Mouse (Mus musculus): ENCODE measurements at regions not wholly inside any gene's neighbourhood (a gene's known extent, or its start where the extent isn't known, plus 50 kb on each side); places are given as distances from the start of the nearest gene placed in this dataset.

DNA sequence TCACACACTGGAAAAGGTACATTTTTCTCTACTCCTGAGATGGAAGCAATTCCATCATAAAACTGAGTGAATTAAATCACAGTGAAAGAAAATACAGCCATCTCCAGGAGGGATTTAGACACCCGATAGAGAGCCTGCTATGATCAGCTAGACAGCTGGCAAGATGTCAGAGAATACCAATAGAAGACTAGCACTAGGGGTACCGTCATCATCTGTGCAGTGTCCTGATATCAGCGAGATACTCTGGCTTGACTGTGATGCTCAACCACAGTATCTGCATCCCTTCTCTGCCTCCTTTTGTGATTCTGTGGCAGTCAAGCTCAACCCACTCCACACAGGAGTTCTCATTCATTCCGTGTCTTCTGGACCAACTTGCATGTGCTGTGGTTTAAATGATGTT lies 87.4 kb downstream of the Rbm43 start:
- H3K4me1 ChIP-seq (ENCODE audit: control insufficient read depth in 1 of 2, insufficient read depth in 2 of 2, low read length in 2 of 2) = no peaks in the 10 kb centered on the region
- no peak for DNase-seq (ENCODE audit: low read depth, low spot score)
- no peaks in the 10 kb centered on the region for H3K27me3 ChIP-seq (ENCODE audit: control insufficient read depth in 1 of 2, insufficient read depth in 2 of 2, low read length in 2 of 2)
- H3K9ac ChIP-seq (ENCODE audit: control insufficient read depth, low read depth, low read length, poor library complexity, severe bottlenecking) = no peak overlapping the region
- H3K9me3 ChIP-seq (replicated peaks; ENCODE audit: insufficient read depth, low read length) = no peaks in the 10 kb centered on the region
- no peaks in the 10 kb centered on the region for H3K36me3 ChIP-seq (ENCODE audit: control insufficient read depth in 1 of 2, insufficient read depth in 2 of 2, low read length in 2 of 2)
- no peak overlapping the region for H3K4me3 ChIP-seq (ENCODE audit: control insufficient read depth in 1 of 2, insufficient read depth in 1 of 2, low read depth in 2 of 2, low read length in 2 of 2)
- H3K79me2 ChIP-seq (ENCODE audit: control insufficient read depth, insufficient read depth, low read length, poor library complexity) = no peaks in the 10 kb centered on the region
- TF ChIP-seq ELF1 (IDR thresholded peaks at IDR 0.05; ENCODE audit: low read depth, low read length) (no peak), CTCF (IDR thresholded peaks at IDR 0.05 in 2 of 3, conservative IDR thresholded peaks at IDR 0.05 in 1 of 3; ENCODE audit: control insufficient read depth in 1 of 3, insufficient read depth in 1 of 3, low read depth in 2 of 3, low read length in 3 of 3, poor library complexity in 1 of 3, severe bottlenecking in 1 of 3) (no peak), MAZ (IDR thresholded peaks at IDR 0.05; ENCODE audit: low read depth, low read length) (no peak), NRF1 (IDR thresholded peaks at IDR 0.05; ENCODE audit: insufficient read depth, low read depth, low read length, poor library complexity, severe bottlenecking) (no peak)
- no peak overlapping the region for H3K27ac ChIP-seq (ENCODE audit: control insufficient read depth, low read depth, low read length)

DNA sequence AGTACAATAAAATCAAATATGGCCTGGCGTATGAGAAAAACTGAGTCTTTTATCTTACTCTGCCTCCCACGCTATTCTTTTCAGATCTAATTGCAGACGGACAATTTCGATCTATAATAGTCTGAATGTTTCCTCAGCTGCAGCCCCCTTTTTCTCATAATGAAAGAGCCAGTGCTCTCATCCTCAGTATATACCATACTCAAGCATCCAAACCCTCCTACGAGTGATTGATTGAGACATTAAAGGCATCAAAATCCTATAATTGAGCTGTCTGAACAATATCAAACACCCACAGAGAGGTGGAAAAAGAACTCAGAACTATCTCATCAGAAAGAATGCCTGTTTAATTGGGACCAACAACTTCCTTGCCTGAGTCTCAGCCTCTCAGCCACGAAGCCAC lies 87.0 kb downstream of the Rbm43 start:
- Histone ChIP-seq H3K9ac (ENCODE audit: control insufficient read depth, low read depth, low read length, poor library complexity, severe bottlenecking) (no peak overlapping the region), H3K27ac (ENCODE audit: control insufficient read depth, low read depth, low read length) (no peak overlapping the region), H3K9me3 (replicated peaks; ENCODE audit: insufficient read depth, low read length) (no peaks in the 10 kb centered on the region), H3K36me3 (ENCODE audit: control insufficient read depth in 1 of 2, insufficient read depth in 2 of 2, low read length in 2 of 2) (no peaks in the 10 kb centered on the region), H3K79me2 (ENCODE audit: control insufficient read depth, insufficient read depth, low read length, poor library complexity) (no peaks in the 10 kb centered on the region), H3K27me3 (ENCODE audit: control insufficient read depth in 1 of 2, insufficient read depth in 2 of 2, low read length in 2 of 2) (no peaks in the 10 kb centered on the region), H3K4me3 (ENCODE audit: control insufficient read depth in 1 of 2, insufficient read depth in 1 of 2, low read depth in 2 of 2, low read length in 2 of 2) (no peak overlapping the region), H3K4me1 (ENCODE audit: control insufficient read depth in 1 of 2, insufficient read depth in 2 of 2, low read length in 2 of 2) (no peaks in the 10 kb centered on the region)
- DNase-seq (ENCODE audit: low read depth, low spot score) = no peak
- TF ChIP-seq SMC3 (IDR thresholded peaks at IDR 0.05; ENCODE audit: low read depth, low read length) = no peak
- no peak for TF ChIP-seq MAZ (IDR thresholded peaks at IDR 0.05; ENCODE audit: low read depth, low read length)
- TF ChIP-seq KAT2A (conservative IDR thresholded peaks at IDR 0.05; ENCODE audit: low read depth, low read length) = no peak
- no peak for TF ChIP-seq GATA1 (IDR thresholded peaks at IDR 0.05; ENCODE audit: low read depth, low read length)
- TF ChIP-seq NELFE (IDR thresholded peaks at IDR 0.05; ENCODE audit: low read depth, low read length) = no peak
- no peak for TF ChIP-seq POLR2A (IDR thresholded peaks at IDR 0.05; ENCODE audit: control insufficient read depth in 1 of 2, insufficient read depth in 1 of 2, low read depth in 1 of 2, low read length in 2 of 2, poor library complexity in 1 of 2)
- no peak for TF ChIP-seq CHD2 (IDR thresholded peaks at IDR 0.05; ENCODE audit: low read length)
- no peak for TF ChIP-seq ELF1 (IDR thresholded peaks at IDR 0.05; ENCODE audit: low read depth, low read length)
- no peak for TF ChIP-seq GABPA (IDR thresholded peaks at IDR 0.05; ENCODE audit: low read depth, low read length)
- no peak for TF ChIP-seq USF1 (IDR thresholded peaks at IDR 0.05; ENCODE audit: low read depth, low read length)
- TF ChIP-seq ETS1 (IDR thresholded peaks at IDR 0.05; ENCODE audit: low read depth, low read length) = no peak
- no peak for TF ChIP-seq MAX (IDR thresholded peaks at IDR 0.05; ENCODE audit: low read length)
- TF ChIP-seq MYC (IDR thresholded peaks at IDR 0.05; ENCODE audit: low read depth, low read length) = no peak
- no peak for TF ChIP-seq BHLHE40 (IDR thresholded peaks at IDR 0.05; ENCODE audit: borderline replicate concordance, low read depth, low read length)
- no peak for TF ChIP-seq ZKSCAN1 (IDR thresholded peaks at IDR 0.05; ENCODE audit: low read depth, low read length)
- no peak for TF ChIP-seq ZNF384 (IDR thresholded peaks at IDR 0.05; ENCODE audit: low read depth, low read length)
- no peak for TF ChIP-seq NRF1 (IDR thresholded peaks at IDR 0.05; ENCODE audit: insufficient read depth, low read depth, low read length, poor library complexity, severe bottlenecking)

Measured in MEL (cell line).